Mouse (Mus musculus): ENCODE data around the gene 1500009C09Rik.
"Not testable (repeated sequence)": the region's sequence is repeated elsewhere in the genome, so short reads cannot be mapped to it uniquely, and the experiment has no call there.

DNA sequence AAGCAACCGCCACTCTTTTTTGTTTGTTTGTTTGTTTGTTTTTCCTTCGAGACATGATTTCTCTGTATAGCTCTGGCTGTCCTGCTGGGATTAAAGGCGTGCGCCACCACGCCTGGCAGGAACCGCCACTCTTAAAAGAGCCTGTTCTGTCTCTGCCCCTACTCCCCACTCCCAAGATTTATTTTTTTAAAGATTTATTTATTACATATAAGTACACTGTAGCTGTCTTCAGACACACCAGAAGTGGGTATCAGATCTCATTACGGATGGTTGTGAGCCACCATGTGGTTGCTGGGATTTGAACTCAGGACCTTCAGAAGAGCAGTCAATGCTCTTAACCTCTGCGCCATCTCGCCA, 7.4 kb upstream of the 1500009C09Rik start:
- TF ChIP-seq CTCF (IDR thresholded peaks at IDR 0.05; ENCODE audit: low read depth) = not testable (repeated sequence)
- TF ChIP-seq EP300 (IDR thresholded peaks at IDR 0.05; ENCODE audit: low read depth) = 0 out of 2 replicates have a peak, but pooled peaks have one; percentile 4
